Mouse (Mus musculus): ENCODE measurements around the gene Ypel2.
A peak's percentile ranks its signal among the peaks of the same experiment; 100 is the strongest.

GRCm38 (mm10) chr11:86895156-86895555, 98.4 kb downstream of the Ypel2 start:
- TF ChIP-seq POLR2A (IDR thresholded peaks at IDR 0.05; ENCODE audit: insufficient read length, low read depth) (no peak), E2F4 (IDR thresholded peaks at IDR 0.05; ENCODE audit: insufficient read depth) (no peak), MYOG (IDR thresholded peaks at IDR 0.05; ENCODE audit: control insufficient read depth in 1 of 3, insufficient read depth in 1 of 3, insufficient read length in 2 of 3, low read depth in 2 of 3) (no peak), MYOD1 (IDR thresholded peaks at IDR 0.05; ENCODE audit: control insufficient read depth in 1 of 3, insufficient read length in 2 of 3, low read depth in 2 of 3) (no peak), CEBPB (IDR thresholded peaks at IDR 0.05; ENCODE audit: insufficient read depth, poor library complexity, severe bottlenecking) (no peak), USF1 (IDR thresholded peaks at IDR 0.05; ENCODE audit: low read depth) (no peak), TCF12 (IDR thresholded peaks at IDR 0.05; ENCODE audit: insufficient read depth, poor library complexity, severe bottlenecking) (no peak), POLR2AphosphoS2 (IDR thresholded peaks at IDR 0.05; ENCODE audit: insufficient read length, low read depth) (no peak), MAX (IDR thresholded peaks at IDR 0.05; ENCODE audit: low read depth) (no peak), SRF (IDR thresholded peaks at IDR 0.05; ENCODE audit: control insufficient read depth, insufficient read length, low read depth) (peak; percentile 95), TCF3 (IDR thresholded peaks at IDR 0.05; ENCODE audit: insufficient read length, low read depth) (no peak)
